Mouse (Mus musculus) thymus, adult 2 months (tissue): ENCODE measurements around the gene Shox2.
A peak's percentile ranks its signal among the peaks of the same experiment; 100 is the strongest.

Experiments
- CTCF ChIP-seq: fragments of 200-500 bp; IDR thresholded peaks from 2 replicates; pipeline ENCODE4 v1.5.1; 2012; ENCODE audit warnings: mild to moderate bottlenecking, control low read depth, low read length, moderate library complexity, borderline replicate concordance; ENCODE audit not compliant: control insufficient read depth, poor library complexity, insufficient read depth; ENCODE audit errors: extremely low read depth
- POLR2A ChIP-seq: fragments of 200-500 bp; IDR thresholded peaks from 2 replicates; pipeline ENCODE4 v1.6.1; 2012; ENCODE audit warnings: mild to moderate bottlenecking, low read length, control low read depth, moderate library complexity; ENCODE audit not compliant: control insufficient read depth, poor library complexity, insufficient read depth; ENCODE audit errors: extremely low read depth

DNA sequence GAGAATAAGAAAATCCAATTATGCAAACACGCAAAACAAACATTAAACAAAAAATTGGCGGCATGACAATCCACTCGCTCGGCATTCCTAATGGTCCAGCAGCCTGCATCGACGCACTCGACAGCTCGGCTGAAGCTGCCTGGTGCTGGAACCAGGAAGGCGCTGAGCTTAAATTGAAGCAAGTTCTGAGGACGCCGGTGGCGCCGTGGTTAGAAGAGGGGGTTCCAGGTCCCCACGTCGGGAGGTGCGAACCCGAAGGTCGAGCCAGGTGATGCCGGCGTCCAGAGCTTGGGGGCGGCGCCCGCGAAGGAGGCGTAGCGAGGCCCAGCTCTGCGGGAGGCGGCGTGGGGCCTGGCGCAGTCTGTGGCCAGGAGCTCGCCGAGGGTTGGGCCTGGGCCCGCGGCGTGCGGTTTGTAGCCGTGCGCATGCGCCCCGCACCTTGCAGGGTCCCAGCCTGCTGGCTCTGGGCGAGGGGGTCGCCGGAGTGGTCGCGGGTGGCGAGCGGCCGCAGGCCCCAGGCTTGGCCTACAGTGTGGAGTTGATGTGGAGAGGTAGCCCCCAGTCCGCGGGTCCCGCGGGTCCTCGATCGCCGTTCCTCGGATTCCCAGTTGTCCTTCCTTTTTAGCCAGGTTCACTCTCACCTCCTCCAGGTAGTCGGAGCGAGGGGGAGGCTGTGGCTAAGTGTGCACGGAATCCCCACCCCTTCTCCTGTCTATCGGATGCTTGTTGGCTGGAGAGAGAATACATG, 4.1 kb upstream of the Shox2 start:
- 0 out of 2 replicates have a peak, but pooled peaks have one; percentile 24 for TF ChIP-seq CTCF
- 0 out of 2 replicates have a peak, but pooled peaks have one; percentile 31 for TF ChIP-seq POLR2A
